Mouse (Mus musculus): ENCODE data around the gene Hcn4.
A peak's percentile ranks its signal among the peaks of the same experiment; 100 is the strongest.

DNA sequence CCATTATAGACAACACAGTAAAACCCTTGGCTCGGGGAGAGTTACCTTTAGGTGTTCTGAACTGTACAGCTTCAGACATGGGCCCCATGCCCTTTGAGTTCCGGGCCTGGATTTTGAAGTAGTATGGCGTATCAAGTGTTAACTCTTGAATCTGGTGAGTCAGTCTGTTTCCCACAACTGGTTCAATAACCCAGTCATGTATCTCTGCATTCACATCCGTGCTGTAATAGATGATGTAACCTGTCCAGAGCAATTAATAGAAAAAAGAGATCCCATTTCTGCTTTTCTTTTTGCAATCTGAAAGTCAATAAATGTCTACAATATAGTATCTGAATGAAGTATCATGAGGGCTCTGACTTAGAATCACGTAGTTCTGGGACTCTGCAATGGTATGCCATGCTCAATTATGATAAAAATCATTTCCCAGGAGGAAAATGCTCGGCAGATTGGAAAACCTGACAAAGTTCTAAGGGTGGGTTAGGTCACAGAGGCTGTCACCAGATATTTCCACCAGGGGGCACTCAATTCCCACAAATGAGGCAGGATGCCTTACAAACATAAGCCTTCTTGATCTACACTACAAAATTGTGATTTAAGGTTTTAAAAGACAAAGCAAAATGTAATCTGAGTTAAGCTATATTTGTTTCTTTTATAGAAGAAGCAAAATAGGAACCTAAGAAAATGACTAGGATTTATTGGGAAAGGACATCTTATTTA lies 79.8 kb downstream of the Hcn4 start:
- peak; percentile 46 for TF ChIP-seq CTCF (IDR thresholded peaks at IDR 0.05; ENCODE audit: insufficient read depth, low read length)
- TF ChIP-seq POLR2A (IDR thresholded peaks at IDR 0.05; ENCODE audit: borderline replicate concordance, extremely low read depth, low read depth, low read length), result no peak
